Mouse (Mus musculus): ENCODE measurements around the gene Repin1. TPM values are rescaled to one million over a fixed set of nuclear protein-coding genes. Genes with fewer than 3 reads are reported as not detected.
"Not testable (repeated sequence)": the region's sequence is repeated elsewhere in the genome, so short reads cannot be mapped to it uniquely, and the experiment has no call there.

Gene Repin1
- total RNA-seq, 2 experiments from 2014 or later, result 29.3 to 38.4 TPM

GRCm38 (mm10) chr6:48622186-48622843 lies 28.6 kb downstream of the Repin1 start:
- not testable (repeated sequence) for DNase-seq (ENCODE audit: low spot score in 2 of 2)

GRCm38 (mm10) chr6:48623460-48623859 lies 29.8 kb downstream of the Repin1 start:
- DNase-seq (ENCODE audit: low spot score in 2 of 2), result no peak

- no peak for DNase-seq (ENCODE audit: low spot score in 2 of 2)
These were observed 32.8 kb downstream of the Repin1 start, which contains the start of gene AI854703 for GRCm38 (mm10) chr6:48626464-48626863. Gene AI854703 (plus strand): TSS chr6:48626764.

- peak; percentile 50 to 65 for DNase-seq (ENCODE audit: low spot score in 2 of 2)
These were observed 33.3 kb downstream of the Repin1 start for GRCm38 (mm10) chr6:48626984-48627383.

- no peak for DNase-seq (ENCODE audit: low spot score in 2 of 2)
These were observed 33.8 kb downstream of the Repin1 start for GRCm38 (mm10) chr6:48627511-48627924.

- DNase-seq (ENCODE audit: low spot score in 2 of 2), result no peak
These were observed 34.7 kb downstream of the Repin1 start for GRCm38 (mm10) chr6:48628377-48628776.

GRCm38 (mm10) chr6:48628808-48629660 lies 35.4 kb downstream of the Repin1 start:
- DNase-seq (ENCODE audit: low spot score in 2 of 2), result peak; percentile 47 to 59

GRCm38 (mm10) chr6:48629661-48630034 lies 36.0 kb downstream of the Repin1 start:
- no peak for DNase-seq (ENCODE audit: low spot score in 2 of 2)

GRCm38 (mm10) chr6:48630831-48631230 lies 37.1 kb downstream of the Repin1 start:
- no peak for DNase-seq (ENCODE audit: low spot score in 2 of 2)

GRCm38 (mm10) chr6:48635105-48635504 lies 41.4 kb downstream of the Repin1 start:
- DNase-seq (ENCODE audit: low spot score in 2 of 2), result no peak

GRCm38 (mm10) chr6:48636515-48636914 lies 42.8 kb downstream of the Repin1 start:
- DNase-seq (ENCODE audit: low spot score in 2 of 2), result no peak

GRCm38 (mm10) chr6:48637811-48638500 lies 44.3 kb downstream of the Repin1 start:
- no peak for DNase-seq (ENCODE audit: low spot score in 2 of 2)

- no peak for DNase-seq (ENCODE audit: low spot score in 2 of 2)
These were observed 44.9 kb downstream of the Repin1 start for GRCm38 (mm10) chr6:48638553-48638952.

- no peak for DNase-seq (ENCODE audit: low spot score in 2 of 2)
These were observed 47.7 kb downstream of the Repin1 start for GRCm38 (mm10) chr6:48641391-48641790.

- peak in 1 of 2 experiments; percentile 61 for DNase-seq (ENCODE audit: low spot score in 2 of 2)
These were observed 49.1 kb downstream of the Repin1 start for GRCm38 (mm10) chr6:48642764-48643292.

GRCm38 (mm10) chr6:48645660-48646308 lies 52.1 kb downstream of the Repin1 start:
- peak; percentile 58 to 70 for DNase-seq (ENCODE audit: low spot score in 2 of 2)

- no peak for DNase-seq (ENCODE audit: low spot score in 2 of 2)
These were observed 52.6 kb downstream of the Repin1 start for GRCm38 (mm10) chr6:48646309-48646690.

GRCm38 (mm10) chr6:48646995-48647394 lies 53.3 kb downstream of the Repin1 start, which contains the start of gene Gimap8:
Gene Gimap8 (plus strand): TSS chr6:48647234.
- DNase-seq (ENCODE audit: low spot score in 2 of 2), result peak in 1 of 2 experiments; percentile 36

GRCm38 (mm10) chr6:48647611-48648010 lies 53.9 kb downstream of the Repin1 start:
- no peak for DNase-seq (ENCODE audit: low spot score in 2 of 2)

All from layer of hippocampus, postnatal 14 days (tissue).